Mouse (Mus musculus) CH12.LX (cell line): ENCODE data around the gene Insm1. TPM values are rescaled to one million over a fixed set of nuclear protein-coding genes. Genes with fewer than 3 reads are reported as not detected.

Experiments used
- DNase-seq: peaks from one replicate; pipeline ENCODE4 v3.0.0-alpha.2; 2013; ENCODE audit errors: extremely low read depth
- H3K27ac ChIP-seq: 2 replicates; pipeline ENCODE4 v1.5.1; 2012; ENCODE audit warnings: low read depth, mild to moderate bottlenecking, control low read depth, moderate library complexity; ENCODE audit not compliant: insufficient read depth
- H3K27me3 ChIP-seq: replicated peaks from 2 replicates; pipeline ENCODE3; 2012; ENCODE audit warnings: inconsistent platforms
- H3K36me3 ChIP-seq, 2 experiments: replicated peaks in 1 of 2; 2 replicates each; pipeline versions ENCODE3 to v1.6.1; 2012; ENCODE audit warnings: inconsistent platforms in 1 of 2, low read length in 1 of 2, mild to moderate bottlenecking in 1 of 2, mixed read lengths in 1 of 2, moderate library complexity in 1 of 2; ENCODE audit not compliant: control insufficient read depth in 1 of 2, insufficient read depth in 1 of 2
- H3K4me1 ChIP-seq, 2 experiments: 2 replicates each; pipeline ENCODE4 v1.6.1; 2012; ENCODE audit warnings: inconsistent platforms in 1 of 2, moderate library complexity in 1 of 2; ENCODE audit not compliant: insufficient read depth in 2 of 2, control insufficient read depth in 1 of 2
- H3K4me2 ChIP-seq: 2 replicates; pipeline ENCODE4 v1.6.1; 2012; ENCODE audit warnings: low read depth, mild to moderate bottlenecking, control low read depth; ENCODE audit not compliant: poor library complexity, insufficient read depth, severe bottlenecking
- H3K4me3 ChIP-seq, 3 experiments: fragments of 150-350 bp in 1 of 3; sonication (generic) in 1 of 3; replicated peaks in 1 of 3; 2 replicates each; pipeline versions ENCODE3 to v1.5.1; 2011 to 2012; ENCODE audit warnings: low read depth in 2 of 3, low read length in 2 of 3, mild to moderate bottlenecking in 2 of 3, moderate library complexity in 2 of 3, control low read depth in 1 of 3, improper control_type of control experiment in 1 of 3, inconsistent platforms in 1 of 3, mixed read lengths in 1 of 3; ENCODE audit not compliant: poor library complexity in 1 of 3
- H3K79me2 ChIP-seq: replicated peaks from 2 replicates; pipeline ENCODE4 v1.6.1; 2012; ENCODE audit warnings: mild to moderate bottlenecking, moderate library complexity; ENCODE audit not compliant: control insufficient read depth, poor library complexity, insufficient read depth, severe bottlenecking; ENCODE audit errors: extremely low read depth
- H3K9ac ChIP-seq: 2 replicates; pipeline ENCODE4 v1.6.1; 2012; ENCODE audit warnings: low read depth, mild to moderate bottlenecking, control low read depth, moderate library complexity; ENCODE audit not compliant: insufficient read depth
- H3K9me3 ChIP-seq: replicated peaks from 2 replicates; pipeline ENCODE3; 2012; ENCODE audit warnings: low read length, inconsistent platforms, mixed read lengths
- BHLHE40 ChIP-seq: IDR thresholded peaks from 2 replicates; pipeline ENCODE4 v1.6.1; 2011; ENCODE audit warnings: mild to moderate bottlenecking, low read depth, low read length, improper control_type of control experiment
- CHD2 ChIP-seq: IDR thresholded peaks from 2 replicates; pipeline ENCODE4 v1.6.1; 2011; ENCODE audit warnings: low read length, improper control_type of control experiment
- CTCF ChIP-seq, 2 experiments: IDR thresholded peaks in 1 of 2; conservative IDR thresholded peaks in 1 of 2; 2 replicates each; pipeline ENCODE4 v1.5.1; 2011 to 2012; ENCODE audit warnings: low read depth in 2 of 2, low read length in 2 of 2, improper control_type of control experiment in 1 of 2, inconsistent platforms in 1 of 2, mild to moderate bottlenecking in 1 of 2, moderate library complexity in 1 of 2
- EP300 ChIP-seq: IDR thresholded peaks from 2 replicates; pipeline ENCODE4 v1.6.1; 2011; ENCODE audit warnings: low read length, improper control_type of control experiment
- ETS1 ChIP-seq: conservative IDR thresholded peaks from 2 replicates; pipeline ENCODE4 v1.6.1; 2012; ENCODE audit warnings: low read depth, mild to moderate bottlenecking, inconsistent platforms, low read length, improper control_type of control experiment, moderate library complexity
- HCFC1 ChIP-seq: IDR thresholded peaks from 2 replicates; pipeline ENCODE4 v1.6.1; 2012; ENCODE audit warnings: low read depth, mild to moderate bottlenecking, inconsistent platforms, low read length, improper control_type of control experiment
- JUN ChIP-seq: IDR thresholded peaks from 2 replicates; pipeline ENCODE4 v1.6.1; 2011; ENCODE audit warnings: low read depth, mild to moderate bottlenecking, low read length, improper control_type of control experiment, moderate library complexity; ENCODE audit not compliant: insufficient read depth
- JUND ChIP-seq: conservative IDR thresholded peaks from 2 replicates; pipeline ENCODE4 v1.6.1; 2011; ENCODE audit warnings: low read depth, low read length, improper control_type of control experiment
- KAT2A ChIP-seq: IDR thresholded peaks from 2 replicates; pipeline ENCODE4 v1.6.1; 2012; ENCODE audit warnings: low read length, improper control_type of control experiment, inconsistent platforms; ENCODE audit not compliant: insufficient replicate concordance
- MAFK ChIP-seq: IDR thresholded peaks from 2 replicates; pipeline ENCODE4 v1.6.1; 2011; ENCODE audit warnings: low read length, improper control_type of control experiment; ENCODE audit not compliant: insufficient replicate concordance
- MAX ChIP-seq: IDR thresholded peaks from 2 replicates; pipeline ENCODE4 v1.6.1; 2011; ENCODE audit warnings: low read length, improper control_type of control experiment
- MAZ ChIP-seq: IDR thresholded peaks from 2 replicates; pipeline ENCODE4 v1.6.1; 2012; ENCODE audit warnings: low read depth, mild to moderate bottlenecking, inconsistent platforms, low read length, improper control_type of control experiment, moderate library complexity
- MEF2A ChIP-seq: IDR thresholded peaks from 2 replicates; pipeline ENCODE4 v1.6.1; 2014; ENCODE audit warnings: low read depth, mild to moderate bottlenecking, inconsistent platforms, low read length, improper control_type of control experiment, borderline replicate concordance
- MXI1 ChIP-seq: IDR thresholded peaks from 2 replicates; pipeline ENCODE4 v1.6.1; 2011; ENCODE audit warnings: mild to moderate bottlenecking, low read depth, low read length, improper control_type of control experiment
- NELFE ChIP-seq: IDR thresholded peaks from 2 replicates; pipeline ENCODE4 v1.6.1; 2011; ENCODE audit warnings: low read depth, low read length, improper control_type of control experiment
- PAX5 ChIP-seq: IDR thresholded peaks from 2 replicates; pipeline ENCODE4 v1.6.1; 2012; ENCODE audit warnings: low read length, inconsistent platforms, mixed read lengths
- POLR2A ChIP-seq: IDR thresholded peaks from 2 replicates; pipeline ENCODE4 v1.6.1; 2011; ENCODE audit warnings: low read depth, mild to moderate bottlenecking, improper control_type of control experiment, low read length
- POLR2AphosphoS2 ChIP-seq: IDR thresholded peaks from 2 replicates; pipeline ENCODE4 v1.6.1; 2011; ENCODE audit warnings: low read depth, low read length, improper control_type of control experiment
- RAD21 ChIP-seq: IDR thresholded peaks from 2 replicates; pipeline ENCODE4 v1.6.1; 2011; ENCODE audit warnings: low read depth, mild to moderate bottlenecking, low read length, improper control_type of control experiment, moderate library complexity
- SMC3 ChIP-seq: IDR thresholded peaks from 2 replicates; pipeline ENCODE4 v1.6.1; 2011; ENCODE audit warnings: low read depth, low read length, improper control_type of control experiment
- TBP ChIP-seq: conservative IDR thresholded peaks from 2 replicates; pipeline ENCODE4 v1.6.1; 2011; ENCODE audit warnings: low read depth, low read length, improper control_type of control experiment
- TCF12 ChIP-seq: IDR thresholded peaks from 2 replicates; pipeline ENCODE4 v1.6.1; 2014; ENCODE audit warnings: low read depth, mild to moderate bottlenecking, inconsistent platforms, low read length, improper control_type of control experiment
- USF1 ChIP-seq: IDR thresholded peaks from 2 replicates; pipeline ENCODE4 v1.6.1; 2014; ENCODE audit warnings: low read depth, mild to moderate bottlenecking, inconsistent platforms, low read length, improper control_type of control experiment
- USF2 ChIP-seq: conservative IDR thresholded peaks from 2 replicates; pipeline ENCODE4 v1.6.1; 2011; ENCODE audit warnings: low read depth, low read length, improper control_type of control experiment
- ZC3H11A ChIP-seq: IDR thresholded peaks from 2 replicates; pipeline ENCODE4 v1.6.1; 2012; ENCODE audit warnings: low read depth, mild to moderate bottlenecking, inconsistent platforms, low read length, improper control_type of control experiment
- ZKSCAN1 ChIP-seq: IDR thresholded peaks from 2 replicates; pipeline ENCODE4 v1.6.1; 2012; ENCODE audit warnings: low read depth, inconsistent platforms, low read length, improper control_type of control experiment, borderline replicate concordance
- ZNF384 ChIP-seq: IDR thresholded peaks from 2 replicates; pipeline ENCODE4 v1.6.1; 2012; ENCODE audit warnings: low read depth, low read length, improper control_type of control experiment, inconsistent platforms
- dilution Hi-C: fragments of 300-500 bp; cut with MboI; formaldehyde crosslinking; loops from 2 replicates; pipeline ENCODE4 v1.14.3; 2020; ENCODE audit warnings: low sequenced_read_pairs; ENCODE audit not compliant: extremely low pct_unique_long_range_greater_than_20kb, extremely low pct_ligation_motif_present
- in situ Hi-C: fragments of 300-500 bp; cut with MboI; formaldehyde crosslinking; loops from 3 replicates; pipeline ENCODE4 v1.14.3; 2019; ENCODE audit warnings: low sequenced_read_pairs, low pct_ligation_motif_present, low pct_unique_long_range_greater_than_20kb, mixed read lengths
- polyA plus RNA-seq: library from polyadenylated mRNA; unstranded; fragments of >175 nt; gene quantifications from 2 replicates; pipeline ENCODE4 v1.2.1, GENCODE M21; 2012; ENCODE audit warnings: low read depth; ENCODE audit not compliant: insufficient read length
- total RNA-seq, 2 experiments: library from RNA; depleted of rRNA; stranded (reverse); fragments of 300-350 nt in 1 of 2; fragments of >200 nt in 1 of 2; gene quantifications; 2 replicates each; pipeline ENCODE4 v1.2.3; 2012 to 2014

Gene Insm1
- total and polyA plus RNA-seq, 3 experiments, result not detected

GRCm38 (mm10) chr2:146262215-146262614, 40.5 kb downstream of the Insm1 start:
- TF ChIP-seq ETS1 (no peak), NELFE (no peak), BHLHE40 (peak; percentile 49; the same call in 1 of the 2 replicates), POLR2A (no peak), TBP (no peak), RAD21 (no peak), ZKSCAN1 (no peak), MAFK (no peak)
- Histone ChIP-seq H3K4me1 (peaks cover 24 to 90% of the 10 kb centered on the region in 2 experiments), H3K9me3 (no peaks in the 10 kb centered on the region), H3K4me3 (no peak overlapping the region), H3K27me3 (no peaks in the 10 kb centered on the region), H3K4me2 (no peak overlapping the region), H3K79me2 (no peaks in the 10 kb centered on the region), H3K9ac (no peak overlapping the region), H3K27ac (no peak overlapping the region), H3K36me3 (peaks cover 0 to 16% of the 10 kb centered on the region in 2 experiments)
- dilution Hi-C loops, result no loop called here
- no peak for DNase-seq
- in situ Hi-C loops, result loop anchor here (10.0 kb wide), 1 partner anchor 153 kb away; no protein-coding TSS in a partner anchor

- in situ Hi-C loops, result loop anchor here (10.0 kb wide), 1 partner anchor 152 kb away; no protein-coding TSS in a partner anchor
- DNase-seq, result no peak
These were observed 41.2 kb downstream of the Insm1 start for GRCm38 (mm10) chr2:146262966-146263365.

DNA sequence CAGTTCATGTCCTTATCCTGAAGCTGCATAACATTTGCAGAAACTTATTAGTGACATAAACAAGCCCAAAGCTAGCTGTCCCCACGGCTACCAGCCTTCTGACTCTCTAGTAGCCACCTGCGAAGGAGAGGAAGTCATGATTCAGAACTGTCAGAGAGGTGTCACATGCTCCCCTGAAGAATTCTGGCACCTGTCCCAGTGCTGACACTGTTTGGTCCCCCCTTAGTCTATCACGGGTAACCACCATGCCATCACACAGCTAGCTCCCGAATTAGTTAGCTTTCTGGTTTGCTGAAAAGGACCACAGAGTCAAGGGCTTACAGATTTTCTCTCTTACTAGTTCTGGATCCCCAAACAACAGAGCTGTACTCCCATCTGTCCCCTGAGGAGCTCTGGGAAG, 43.3 kb downstream of the Insm1 start:
- peak; percentile 86 for DNase-seq
- Histone ChIP-seq H3K4me3 (no peak overlapping the region), H3K79me2 (no peaks in the 10 kb centered on the region), H3K4me2 (0 out of 2 replicates have a peak overlapping the region, but pooled peaks have one; percentile 10), H3K27me3 (no peaks in the 10 kb centered on the region), H3K9me3 (no peaks in the 10 kb centered on the region), H3K9ac (no peak overlapping the region), H3K27ac (no peak overlapping the region), H3K4me1 (peaks cover 17 to 83% of the 10 kb centered on the region in 2 experiments), H3K36me3 (peaks cover 0 to 24% of the 10 kb centered on the region in 2 experiments)
- dilution Hi-C loops, result no loop called here
- in situ Hi-C loops, result loop anchor here (10.0 kb wide), 1 partner anchor 150 kb away; no protein-coding TSS in a partner anchor
- no peak for TF ChIP-seq PAX5
- TF ChIP-seq RAD21, result no peak
- TF ChIP-seq JUND, result peak; percentile 43; the same call in 1 of the 2 replicates
- no peak for TF ChIP-seq CHD2
- TF ChIP-seq ZC3H11A, result no peak
- TF ChIP-seq JUN, result peak; percentile 68; the same call in 1 of the 2 replicates
- TF ChIP-seq ETS1, result peak; percentile 88
- TF ChIP-seq POLR2AphosphoS2, result no peak
- TF ChIP-seq MXI1, result no peak; the same call in 1 of the 2 replicates
- no peak for TF ChIP-seq MAZ
- TF ChIP-seq USF2, result 0 out of 2 replicates have a peak, but pooled peaks have one; percentile 31
- no peak for TF ChIP-seq KAT2A
- peak; percentile 92 for TF ChIP-seq EP300
- TF ChIP-seq USF1, result peak; percentile 48; the same call in 1 of the 2 replicates
- TF ChIP-seq ZNF384, result no peak; the same call in 1 of the 2 replicates
- TF ChIP-seq HCFC1, result no peak
- peak; percentile 70; the same call in 1 of the 2 replicates for TF ChIP-seq MEF2A
- TF ChIP-seq CTCF (conservative IDR thresholded peaks at IDR 0.05 in 1 of 2, IDR thresholded peaks at IDR 0.05 in 1 of 2; ENCODE audit: low read depth in 2 of 2, low read length in 2 of 2), result no peak
- TF ChIP-seq MAX, result peak; percentile 67
- peak; percentile 96 for TF ChIP-seq TCF12
- no peak for TF ChIP-seq SMC3

More at GRCm38 (mm10) chr2:146262966-146263365, 41.2 kb downstream of the Insm1 start:
- Histone ChIP-seq H3K79me2 (no peaks in the 10 kb centered on the region), H3K4me2 (no peak overlapping the region), H3K9ac (no peak overlapping the region), H3K27me3 (no peaks in the 10 kb centered on the region), H3K27ac (no peak overlapping the region), H3K4me3 (no peak overlapping the region), H3K9me3 (no peaks in the 10 kb centered on the region), H3K4me1 (peaks cover 19 to 88% of the 10 kb centered on the region in 2 experiments), H3K36me3 (peaks cover 0 to 18% of the 10 kb centered on the region in 2 experiments)
- dilution Hi-C loops, result no loop called here
- TF ChIP-seq MAFK (no peak), EP300 (peak; percentile 30; the same call in 1 of the 2 replicates)
